Mouse (Mus musculus) hindbrain, embryonic 15.5 days (tissue): ENCODE results near the gene Rer1. TPM values are rescaled to one million over a fixed set of nuclear protein-coding genes. Genes with fewer than 3 reads are reported as not detected.
A peak's percentile ranks its signal among the peaks of the same experiment; 100 is the strongest.

Experiments used
- ATAC-seq: fragments of 200-750 bp; cut with Nextera tagmentation; 2 replicates; pipeline ENCODE4 v1.8.0; 2017; ENCODE audit warnings: low read depth, moderate number of reproducible peaks, moderate TSS enrichment; ENCODE audit not compliant: low FRiP score
- H3K27ac ChIP-seq: fragments of 300-500 bp; sonication (generic); replicated peaks from 2 replicates; pipeline ENCODE4 v1.5.1; 2015; ENCODE audit warnings: mild to moderate bottlenecking, inconsistent platforms
- H3K27me3 ChIP-seq: fragments of 300-500 bp; sonication (generic); 2 replicates; pipeline ENCODE4 v1.6.1; 2015; ENCODE audit warnings: control low read depth, inconsistent platforms
- H3K36me3 ChIP-seq: fragments of 300-500 bp; sonication (generic); 2 replicates; pipeline ENCODE4 v1.6.1; 2015; ENCODE audit warnings: control low read depth, inconsistent platforms
- H3K4me1 ChIP-seq: fragments of 300-500 bp; sonication (generic); replicated peaks from 2 replicates; pipeline ENCODE4 v1.6.1; 2015; ENCODE audit warnings: control low read depth, inconsistent platforms
- H3K4me2 ChIP-seq: fragments of 300-500 bp; sonication (generic); 2 replicates; pipeline ENCODE4 v1.6.1; 2015; ENCODE audit warnings: moderate library complexity, mild to moderate bottlenecking, inconsistent platforms
- H3K4me3 ChIP-seq: fragments of 300-500 bp; sonication (generic); 2 replicates; pipeline ENCODE4 v1.5.1; 2015; ENCODE audit warnings: mild to moderate bottlenecking, inconsistent platforms
- H3K9ac ChIP-seq: fragments of 300-500 bp; sonication (generic); 2 replicates; pipeline ENCODE4 v1.6.1; 2015; ENCODE audit warnings: inconsistent platforms
- H3K9me3 ChIP-seq: fragments of 300-500 bp; sonication (generic); 2 replicates; pipeline ENCODE4 v1.6.1; 2016; ENCODE audit warnings: control low read depth, inconsistent platforms
- WGBS: fragments of 180-500 bp; shearing (Covaris S2); methylation state at CpG from one replicate; pipeline ENCODE4 v1.1.7; 2015; 5-methylcytosine and 5-hydroxymethylcytosine counted together
- polyA plus RNA-seq: library from polyadenylated mRNA; unstranded; fragments of >200 nt; fragmentation: Nextera tagmentation; extraction: Ambion mirVana; gene quantifications from 2 replicates; pipeline ENCODE4 v1.2.1, GENCODE M21; 2015

The Rer1 gene
- polyA plus RNA-seq, 1 experiment from 2014 or later: 125 TPM

DNA sequence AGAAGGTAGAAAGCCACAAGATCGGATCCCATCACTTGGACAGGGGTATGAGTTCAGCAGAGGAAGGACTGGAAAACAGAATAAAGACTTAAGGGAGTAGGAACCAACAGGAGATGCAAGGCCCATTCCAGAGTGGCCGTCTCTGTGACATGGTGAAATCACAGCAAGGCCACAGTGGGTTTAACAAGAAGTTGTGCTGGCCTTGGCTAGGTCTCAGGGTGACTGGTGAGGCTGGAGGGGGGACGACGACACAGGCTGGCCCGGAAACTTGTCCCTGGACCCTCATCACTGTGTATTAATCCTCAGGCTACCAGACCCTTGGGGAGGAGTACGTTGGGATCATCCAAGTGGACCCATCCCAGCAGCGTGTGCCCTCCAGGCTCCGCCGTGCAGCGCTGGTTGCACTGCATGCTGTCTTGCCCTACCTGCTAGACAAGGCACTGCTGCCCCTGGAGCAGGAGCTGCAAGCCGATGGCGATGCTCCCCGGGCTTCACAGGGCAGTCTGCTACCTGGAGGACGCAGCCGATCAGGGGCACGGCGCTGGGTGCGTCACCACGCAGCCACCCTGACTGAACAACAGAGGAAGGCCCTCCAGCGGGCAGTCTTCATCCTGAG, 17.7 kb downstream of the Rer1 start:
- no peak overlapping the region for H3K4me2 ChIP-seq
- ATAC-seq: no peak
- 92% methylated on average over 20 of the region's 20 CpGs for WGBS
- no peak overlapping the region for H3K9ac ChIP-seq
- no peaks in the 10 kb centered on the region for H3K27me3 ChIP-seq
- H3K4me1 ChIP-seq: peaks cover 22% of the 10 kb centered on the region
- H3K36me3 ChIP-seq: peaks cover 42% of the 10 kb centered on the region
- no peak overlapping the region for H3K27ac ChIP-seq
- no peaks in the 10 kb centered on the region for H3K9me3 ChIP-seq
- H3K4me3 ChIP-seq: no peak overlapping the region

GRCm38 (mm10) chr4:155066834-155067522, 19.2 kb downstream of the Rer1 start, which contains the start of gene Pex10:
Gene Pex10, plus strand, starts transcription at chr4:155067016.
- H3K9me3 ChIP-seq: no peaks in the 10 kb centered on the region
- 1% methylated on average over 48 of the region's 48 CpGs for WGBS
- H3K4me1 ChIP-seq: peaks cover 22% of the 10 kb centered on the region
- peak within 1 kb of the TSS; percentile 80 for H3K9ac ChIP-seq
- H3K4me3 ChIP-seq: peak within 1 kb of the TSS; percentile 73
- H3K36me3 ChIP-seq: peaks cover 30% of the 10 kb centered on the region
- no peaks in the 10 kb centered on the region for H3K27me3 ChIP-seq
- H3K27ac ChIP-seq: peak within 1 kb of the TSS; percentile 82
- peak; percentile 93 for ATAC-seq
- H3K4me2 ChIP-seq: peak within 1 kb of the TSS; percentile 81

GRCm38 (mm10) chr4:155065970-155066833, 20.0 kb downstream of the Rer1 start:
- Histone ChIP-seq H3K9ac (0 out of 2 replicates have a peak overlapping the region, but pooled peaks have one; percentile 9), H3K4me1 (peaks cover 22% of the 10 kb centered on the region), H3K27me3 (no peaks in the 10 kb centered on the region), H3K9me3 (no peaks in the 10 kb centered on the region), H3K36me3 (peaks cover 22% of the 10 kb centered on the region), H3K4me2 (peak overlapping the region; percentile 81), H3K27ac (peak overlapping the region; percentile 49), H3K4me3 (peak overlapping the region; percentile 73)
- WGBS: 6% methylated on average over 15 of the region's 15 CpGs
- ATAC-seq: peak; percentile 47

DNA sequence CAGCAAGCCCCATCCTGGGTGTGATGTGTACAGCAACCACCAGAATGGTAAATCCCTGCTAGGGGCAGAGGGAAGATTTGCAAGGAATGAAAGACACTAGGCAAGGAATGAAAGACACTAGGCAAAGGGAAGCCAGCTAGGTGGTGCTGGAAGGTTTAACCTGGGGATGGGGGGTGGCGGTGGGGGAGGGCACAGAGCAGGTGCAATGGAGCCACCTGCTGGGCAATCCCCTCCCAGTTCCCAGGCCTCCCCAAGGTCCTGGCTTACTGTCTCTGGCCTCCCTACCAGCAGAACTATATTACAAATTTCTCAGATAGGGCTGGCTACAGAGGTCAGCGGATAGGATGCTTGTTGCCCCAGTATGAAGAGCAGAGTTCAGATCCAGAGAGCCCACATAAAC, 21.7 kb downstream of the Rer1 start:
- Histone ChIP-seq H3K4me1 (peaks cover 22% of the 10 kb centered on the region), H3K4me2 (no peak overlapping the region), H3K9me3 (no peaks in the 10 kb centered on the region), H3K36me3 (peaks cover 9% of the 10 kb centered on the region), H3K27ac (no peak overlapping the region), H3K9ac (no peak overlapping the region), H3K4me3 (no peak overlapping the region), H3K27me3 (no peaks in the 10 kb centered on the region)
- WGBS: 84% methylated on average over 2 of the region's 2 CpGs
- ATAC-seq: no peak

GRCm38 (mm10) chr4:155063895-155064294, 22.3 kb downstream of the Rer1 start:
- Histone ChIP-seq H3K4me2 (no peak overlapping the region), H3K27ac (no peak overlapping the region), H3K36me3 (peaks cover 3% of the 10 kb centered on the region), H3K27me3 (no peaks in the 10 kb centered on the region), H3K4me1 (peaks cover 22% of the 10 kb centered on the region), H3K9me3 (no peaks in the 10 kb centered on the region), H3K9ac (no peak overlapping the region), H3K4me3 (no peak overlapping the region)
- ATAC-seq: no peak
- WGBS: 50% methylated on average over 3 of the region's 3 CpGs

DNA sequence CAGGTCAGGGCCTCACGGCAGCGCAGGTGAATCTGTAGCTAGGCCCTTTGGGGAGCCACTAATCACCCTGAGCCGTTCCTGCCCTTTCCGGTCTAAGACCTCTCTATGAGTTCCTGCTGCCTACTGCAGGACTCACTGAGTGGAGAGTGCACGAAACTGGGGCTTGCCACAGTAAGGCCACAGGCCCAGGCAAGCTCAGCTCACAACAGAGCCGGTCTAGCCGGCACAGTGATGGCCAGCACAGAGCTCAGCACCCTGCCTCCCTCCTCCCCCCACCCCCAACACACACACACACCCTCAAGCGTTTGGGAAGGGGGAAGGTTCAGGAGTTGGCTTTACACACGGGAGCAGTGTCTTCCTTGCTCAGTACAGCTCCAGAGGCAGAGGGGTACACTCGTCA, 27.9 kb downstream of the Rer1 start:
- Histone ChIP-seq H3K4me3 (no peak overlapping the region), H3K36me3 (no peaks in the 10 kb centered on the region), H3K9ac (no peak overlapping the region), H3K4me1 (peaks cover 11% of the 10 kb centered on the region; the same call in 1 of the 2 replicates), H3K4me2 (no peak overlapping the region), H3K27me3 (no peaks in the 10 kb centered on the region), H3K9me3 (no peaks in the 10 kb centered on the region), H3K27ac (no peak overlapping the region)
- WGBS: 48% methylated on average over 10 of the region's 10 CpGs
- no peak for ATAC-seq

GRCm38 (mm10) chr4:155056724-155057123, 29.5 kb downstream of the Rer1 start, which contains the start of gene Plch2:
Gene Plch2, minus strand, starts transcription at chr4:155056784.
- Histone ChIP-seq H3K4me2 (no peak within 1 kb of the TSS), H3K4me1 (peaks cover 11% of the 10 kb centered on the region; the same call in 1 of the 2 replicates), H3K27me3 (no peaks in the 10 kb centered on the region), H3K27ac (no peak within 1 kb of the TSS), H3K9ac (no peak within 1 kb of the TSS), H3K4me3 (no peak within 1 kb of the TSS), H3K36me3 (no peaks in the 10 kb centered on the region), H3K9me3 (no peaks in the 10 kb centered on the region)
- WGBS: 57% methylated on average over 10 of the region's 10 CpGs
- peak; percentile 40; the same call in 1 of the 2 replicates for ATAC-seq

DNA sequence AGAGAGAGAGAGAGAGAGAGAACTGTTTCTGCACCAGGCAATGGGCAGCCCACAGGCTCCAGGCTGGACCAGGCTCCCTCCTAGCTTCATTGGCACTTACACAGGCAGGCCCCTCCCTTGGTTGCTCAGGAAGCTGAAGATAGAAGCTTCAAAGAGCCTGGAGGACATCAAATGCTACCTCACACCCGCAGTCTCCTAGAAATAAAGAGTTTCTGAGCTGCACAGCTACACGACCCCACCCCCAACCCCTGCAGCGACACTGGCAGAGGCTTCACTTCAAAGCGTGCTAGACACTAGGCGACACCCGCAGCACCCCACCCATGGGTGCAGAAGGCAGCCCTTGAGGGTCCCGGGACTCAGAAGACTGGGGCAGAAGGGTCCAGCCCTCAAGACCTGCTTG, 36.1 kb downstream of the Rer1 start:
- Histone ChIP-seq H3K4me3 (no peak overlapping the region), H3K27me3 (no peaks in the 10 kb centered on the region), H3K9me3 (no peaks in the 10 kb centered on the region), H3K36me3 (no peaks in the 10 kb centered on the region), H3K27ac (no peak overlapping the region), H3K4me1 (no peaks in the 10 kb centered on the region), H3K9ac (no peak overlapping the region), H3K4me2 (no peak overlapping the region)
- no peak for ATAC-seq
- 90% methylated on average over 7 of the region's 7 CpGs for WGBS

- no peak for ATAC-seq
- Histone ChIP-seq H3K4me2 (no peak overlapping the region), H3K4me3 (no peak overlapping the region), H3K4me1 (peaks cover 20% of the 10 kb centered on the region), H3K9ac (no peak overlapping the region), H3K27me3 (peaks cover 26% of the 10 kb centered on the region), H3K36me3 (no peaks in the 10 kb centered on the region), H3K27ac (no peak overlapping the region), H3K9me3 (no peaks in the 10 kb centered on the region)
- WGBS: 85% methylated on average over 14 of the region's 14 CpGs
Measured at GRCm38 (mm10) chr4:155046636-155047035, 39.5 kb downstream of the Rer1 start.

- no peaks in the 10 kb centered on the region for H3K36me3 ChIP-seq
- peaks cover 26% of the 10 kb centered on the region for H3K27me3 ChIP-seq
- H3K9me3 ChIP-seq: no peaks in the 10 kb centered on the region
- WGBS: 2% methylated on average over 25 of the region's 25 CpGs
- peak overlapping the region; percentile 55 for H3K4me3 ChIP-seq
- H3K27ac ChIP-seq: no peak overlapping the region
- peaks cover 42% of the 10 kb centered on the region for H3K4me1 ChIP-seq
- peak; percentile 16 for ATAC-seq
- peak overlapping the region; percentile 64 for H3K9ac ChIP-seq
- H3K4me2 ChIP-seq: peak overlapping the region; percentile 92
Measured at GRCm38 (mm10) chr4:155043289-155043625, 42.9 kb downstream of the Rer1 start.

DNA sequence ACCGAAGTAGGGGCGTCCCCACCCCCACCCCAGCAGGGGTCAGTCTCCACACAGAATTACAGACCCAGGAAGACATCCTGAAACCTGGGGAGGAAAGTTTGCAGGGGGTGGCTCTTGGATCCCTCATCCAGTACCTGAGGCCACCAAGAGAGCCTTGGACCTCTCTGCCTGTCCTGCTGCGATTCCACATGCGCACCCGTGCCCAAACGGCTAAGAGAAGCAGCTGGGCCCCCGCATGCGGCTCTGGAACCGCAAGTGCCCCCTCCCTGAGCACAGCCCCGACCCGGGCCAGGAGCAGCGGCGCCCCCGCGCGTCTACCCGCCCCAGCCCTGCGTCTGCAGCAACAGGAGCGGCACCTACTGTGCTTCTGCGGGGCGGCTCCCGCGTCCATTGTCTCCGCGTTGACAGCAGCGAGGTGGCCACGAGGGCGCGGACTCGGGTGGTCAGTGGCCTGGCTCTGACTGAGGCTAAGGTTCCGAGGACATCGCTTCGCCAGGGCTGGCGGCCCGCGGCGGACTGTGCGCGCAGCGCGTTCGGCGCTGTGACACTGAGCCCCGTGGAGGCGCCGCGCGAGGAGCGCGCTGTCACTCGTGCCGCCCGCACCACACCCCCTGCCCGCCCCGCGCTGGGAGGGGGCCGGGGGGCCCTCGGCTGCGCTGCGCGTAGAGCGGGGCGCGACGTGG, 43.4 kb downstream of the Rer1 start:
- peaks cover 26% of the 10 kb centered on the region for H3K27me3 ChIP-seq
- peak; percentile 61 for ATAC-seq
- 2% methylated on average over 56 of the region's 65 CpGs for WGBS

More for the DNA sequence above, 43.4 kb downstream of the Rer1 start:
- H3K27ac ChIP-seq: no peak overlapping the region
- H3K4me1 ChIP-seq: peaks cover 42% of the 10 kb centered on the region
- peak overlapping the region; percentile 55 for H3K4me3 ChIP-seq
- peak overlapping the region; percentile 92 for H3K4me2 ChIP-seq
- H3K9me3 ChIP-seq: no peaks in the 10 kb centered on the region
- peak overlapping the region; percentile 64 for H3K9ac ChIP-seq
- H3K36me3 ChIP-seq: no peaks in the 10 kb centered on the region
